Mouse (Mus musculus) bone marrow, adult 2 months (tissue): Measurements from ENCODE around the gene Gclc.

Source experiments
- CTCF ChIP-seq: fragments of 200-500 bp; IDR thresholded peaks from 2 replicates; pipeline ENCODE4 v1.5.1; 2011; ENCODE audit warnings: low read length, control low read depth; ENCODE audit not compliant: control insufficient read depth, insufficient read depth
- POLR2A ChIP-seq: fragments of 200-500 bp; IDR thresholded peaks from 2 replicates; pipeline ENCODE4 v1.6.1; 2011; ENCODE audit warnings: low read depth, mild to moderate bottlenecking, control low read depth, low read length, borderline replicate concordance; ENCODE audit not compliant: control insufficient read depth

DNA sequence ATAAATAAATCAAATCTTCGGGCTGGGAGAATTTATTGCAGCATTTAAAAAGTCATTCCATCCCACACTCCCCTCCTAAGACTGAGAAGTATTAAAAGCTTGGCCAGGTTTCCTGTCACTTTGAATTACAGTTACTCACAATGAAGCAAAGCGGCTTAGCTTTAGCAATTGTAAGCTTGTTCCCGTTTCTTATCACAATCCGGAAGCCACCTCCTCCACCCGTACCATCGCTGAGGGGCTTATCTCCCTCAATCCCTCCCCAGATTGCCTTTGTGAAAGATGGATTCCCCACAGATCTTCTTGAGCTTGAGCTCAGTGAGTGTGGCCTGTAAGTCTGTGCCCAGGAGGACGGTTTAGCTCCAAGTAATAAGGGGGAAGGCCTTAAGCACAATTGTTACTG is 64.5 kb downstream of the Gclc start:
- TF ChIP-seq CTCF (no peak), POLR2A (no peak)
